Mouse (Mus musculus): ENCODE measurements around the gene Mfap1b.

DNA sequence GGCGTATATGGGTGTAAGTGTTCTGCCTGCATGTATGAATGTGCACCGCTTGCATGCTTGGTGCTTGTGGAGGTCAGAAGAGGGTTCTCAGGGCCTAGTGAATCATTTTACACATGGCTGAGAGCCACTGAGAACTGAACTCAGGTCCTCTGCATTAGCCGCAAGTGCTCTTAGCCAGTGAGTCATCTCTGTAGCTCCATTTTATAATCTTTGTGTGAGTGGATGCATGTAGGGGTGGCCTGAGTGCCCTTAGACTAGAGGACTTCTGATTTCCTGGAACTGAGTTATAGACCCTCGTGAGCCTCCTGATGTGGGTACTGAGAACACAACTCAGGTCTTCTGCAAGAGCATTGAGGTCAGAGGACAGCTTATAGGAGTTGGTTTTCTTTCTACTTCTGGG, 40.3 kb upstream of the Mfap1b start:
- TF ChIP-seq POLR2A (IDR thresholded peaks at IDR 0.05; ENCODE audit: borderline replicate concordance, low read depth, low read length) (no peak), CTCF (IDR thresholded peaks at IDR 0.05; ENCODE audit: low read depth, low read length) (no peak)

Measured in bone marrow macrophage, adult 2 months (primary cell).